Mouse (Mus musculus): ENCODE measurements around the gene Gm21962. TPM values are rescaled to one million over a fixed set of nuclear protein-coding genes. Genes with fewer than 3 reads are reported as not detected.

Gm21962 gene
- polyA plus RNA-seq, 1 experiment from 2014 or later: not detected

DNA sequence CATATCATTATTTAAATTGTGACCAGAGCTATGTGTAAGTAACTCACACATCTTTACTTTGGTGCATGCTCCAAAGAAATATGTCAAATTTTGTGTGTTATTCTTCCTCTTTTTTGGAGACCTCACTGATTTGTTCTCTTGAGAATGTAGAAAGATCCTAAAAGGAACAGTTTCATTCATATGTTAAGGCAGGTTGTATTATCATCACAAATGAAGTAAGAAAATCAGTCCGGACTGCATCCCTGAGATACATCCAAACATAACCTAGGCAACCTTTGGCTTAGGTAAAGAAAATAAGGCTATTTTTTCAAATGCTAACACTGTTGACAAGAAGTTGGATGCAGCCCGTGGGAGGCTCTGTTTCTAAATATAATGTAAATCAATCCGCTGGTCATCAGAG is 28.8 kb upstream of the Gm21962 start:
- Histone ChIP-seq H3K4me2 (ENCODE audit: low read depth, low read length) (no peak overlapping the region), H3K27ac (ENCODE audit: low read length) (no peak overlapping the region), H3K36me3 (ENCODE audit: control insufficient read depth, insufficient read depth, low read length) (no peaks in the 10 kb centered on the region), H3K27me3 (ENCODE audit: control insufficient read depth, insufficient read depth, low read length) (no peaks in the 10 kb centered on the region), H3K9ac (ENCODE audit: low read length) (no peak overlapping the region), H3K4me1 (ENCODE audit: control insufficient read depth, insufficient read depth, low read length) (no peaks in the 10 kb centered on the region), H3K9me3 (replicated peaks; ENCODE audit: control insufficient read depth, low read length) (no peaks in the 10 kb centered on the region), H3K4me3 (replicated peaks; ENCODE audit: low read length) (no peak overlapping the region)
- no peak for ATAC-seq (ENCODE audit: insufficient read depth, low FRiP score)
- WGBS: 64% methylated on average over 3 of the region's 3 CpGs

DNA sequence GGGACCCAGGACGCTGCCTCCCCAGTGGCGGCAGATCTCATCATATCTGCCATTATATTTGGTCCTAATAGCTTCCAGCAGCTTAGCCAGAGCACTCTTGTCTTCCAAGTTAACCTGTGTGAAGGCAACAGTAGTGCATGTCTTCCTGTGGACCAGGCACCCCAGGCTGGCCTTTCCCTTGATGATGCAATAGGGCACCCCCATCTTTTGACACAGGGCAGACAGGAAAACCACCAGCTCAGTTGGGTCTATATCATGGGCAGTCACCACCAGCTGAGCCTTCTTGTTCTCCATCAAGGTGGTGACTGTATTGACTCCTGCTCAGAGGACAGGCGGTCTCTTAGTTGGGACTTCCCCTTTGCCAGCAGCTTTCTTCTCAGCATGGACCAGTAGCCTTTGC is 27.2 kb upstream of the Gm21962 start:
- Histone ChIP-seq H3K27ac (ENCODE audit: low read length) (no peak overlapping the region), H3K9ac (ENCODE audit: low read length) (no peak overlapping the region), H3K27me3 (ENCODE audit: control insufficient read depth, insufficient read depth, low read length) (no peaks in the 10 kb centered on the region), H3K9me3 (replicated peaks; ENCODE audit: control insufficient read depth, low read length) (no peaks in the 10 kb centered on the region), H3K4me3 (replicated peaks; ENCODE audit: low read length) (no peak overlapping the region), H3K36me3 (ENCODE audit: control insufficient read depth, insufficient read depth, low read length) (no peaks in the 10 kb centered on the region), H3K4me2 (ENCODE audit: low read depth, low read length) (no peak overlapping the region), H3K4me1 (ENCODE audit: control insufficient read depth, insufficient read depth, low read length) (no peaks in the 10 kb centered on the region)
- no peak for ATAC-seq (ENCODE audit: insufficient read depth, low FRiP score)
- WGBS: 89% methylated on average over 3 of the region's 3 CpGs

DNA sequence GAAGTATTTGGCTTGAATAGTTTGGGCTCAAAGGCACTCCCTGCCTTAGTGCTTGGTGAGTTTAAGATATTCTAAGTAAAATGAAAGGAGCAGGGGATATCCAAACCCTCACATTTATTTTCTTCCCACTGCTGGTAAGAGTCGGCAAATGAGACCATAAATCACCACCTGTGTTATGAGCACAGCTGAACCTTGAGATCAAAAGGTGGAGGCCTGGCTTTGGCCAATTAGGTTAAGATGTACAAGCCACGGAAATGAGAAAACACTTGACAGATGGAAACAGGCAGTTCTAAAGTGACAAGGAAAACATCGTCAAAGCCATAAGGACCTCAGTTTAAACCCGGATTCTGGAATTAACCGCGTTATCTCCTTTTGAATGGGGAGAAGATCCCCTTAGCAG is 26.4 kb upstream of the Gm21962 start:
- no peaks in the 10 kb centered on the region for H3K9me3 ChIP-seq (replicated peaks; ENCODE audit: control insufficient read depth, low read length)
- H3K27ac ChIP-seq (ENCODE audit: low read length): no peak overlapping the region
- 60% methylated on average over 6 of the region's 6 CpGs for WGBS
- ATAC-seq (ENCODE audit: insufficient read depth, low FRiP score): no peak
- H3K9ac ChIP-seq (ENCODE audit: low read length): no peak overlapping the region
- no peak overlapping the region for H3K4me3 ChIP-seq (replicated peaks; ENCODE audit: low read length)
- no peaks in the 10 kb centered on the region for H3K4me1 ChIP-seq (ENCODE audit: control insufficient read depth, insufficient read depth, low read length)
- no peaks in the 10 kb centered on the region for H3K36me3 ChIP-seq (ENCODE audit: control insufficient read depth, insufficient read depth, low read length)
- no peaks in the 10 kb centered on the region for H3K27me3 ChIP-seq (ENCODE audit: control insufficient read depth, insufficient read depth, low read length)
- no peak overlapping the region for H3K4me2 ChIP-seq (ENCODE audit: low read depth, low read length)

DNA sequence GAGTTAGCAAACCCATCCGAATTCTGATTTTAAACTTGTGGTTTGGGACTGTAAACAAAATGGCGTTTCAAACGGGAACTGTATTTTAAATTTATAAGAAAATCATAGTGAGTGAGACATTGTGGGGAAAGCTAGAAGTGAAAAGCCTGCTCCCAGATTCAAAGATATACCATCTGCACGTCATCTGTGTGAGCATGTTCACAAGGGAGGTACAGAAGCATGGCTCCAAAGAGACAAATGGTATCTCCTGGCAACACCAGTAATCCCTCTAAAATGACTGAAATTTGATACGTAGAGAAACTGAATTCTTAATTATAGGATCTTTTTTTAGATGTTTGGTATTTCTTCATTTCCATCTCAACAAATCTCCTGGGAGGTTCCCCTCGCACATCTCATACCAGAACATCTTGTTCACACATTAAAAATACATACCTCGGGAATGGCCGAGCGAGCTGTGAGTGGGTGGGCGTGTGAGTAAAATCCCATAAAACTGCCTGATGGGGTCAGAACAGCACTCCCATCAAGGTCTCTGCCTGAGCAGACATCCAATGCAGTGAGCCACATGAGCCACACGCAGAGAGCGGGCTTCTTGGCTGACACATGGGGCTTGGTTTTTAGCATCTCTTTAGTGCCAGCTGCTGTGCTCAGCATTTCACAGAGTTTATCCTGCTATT is 23.8 kb upstream of the Gm21962 start:
- Histone ChIP-seq H3K36me3 (ENCODE audit: control insufficient read depth, insufficient read depth, low read length) (no peaks in the 10 kb centered on the region), H3K4me3 (replicated peaks; ENCODE audit: low read length) (no peak overlapping the region), H3K27ac (ENCODE audit: low read length) (no peak overlapping the region), H3K4me1 (ENCODE audit: control insufficient read depth, insufficient read depth, low read length) (no peaks in the 10 kb centered on the region), H3K4me2 (ENCODE audit: low read depth, low read length) (no peak overlapping the region), H3K9ac (ENCODE audit: low read length) (no peak overlapping the region), H3K9me3 (replicated peaks; ENCODE audit: control insufficient read depth, low read length) (no peaks in the 10 kb centered on the region), H3K27me3 (ENCODE audit: control insufficient read depth, insufficient read depth, low read length) (no peaks in the 10 kb centered on the region)
- ATAC-seq (ENCODE audit: insufficient read depth, low FRiP score): no peak
- WGBS: 71% methylated on average over 12 of the region's 12 CpGs

DNA sequence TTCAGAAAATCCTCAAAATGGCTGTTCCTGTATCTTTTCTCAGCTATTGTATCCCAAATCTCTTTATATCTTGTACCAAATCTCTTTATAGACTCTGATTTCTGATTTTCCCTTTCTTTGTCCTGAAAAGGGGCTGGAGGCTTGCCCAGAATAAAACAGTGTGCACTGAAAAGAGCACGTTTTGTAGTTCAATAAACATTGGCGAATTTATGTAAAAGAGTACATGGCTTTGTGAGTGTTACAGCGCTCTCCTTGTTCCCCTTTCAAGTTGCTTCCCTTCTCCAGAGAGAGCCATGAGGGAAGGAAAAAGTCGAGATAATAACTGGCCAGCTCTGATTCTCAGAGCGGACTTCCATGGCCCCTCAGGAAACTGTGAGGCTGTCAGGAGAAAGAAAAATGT is 22.2 kb upstream of the Gm21962 start:
- 60% methylated on average over 5 of the region's 5 CpGs for WGBS

DNA sequence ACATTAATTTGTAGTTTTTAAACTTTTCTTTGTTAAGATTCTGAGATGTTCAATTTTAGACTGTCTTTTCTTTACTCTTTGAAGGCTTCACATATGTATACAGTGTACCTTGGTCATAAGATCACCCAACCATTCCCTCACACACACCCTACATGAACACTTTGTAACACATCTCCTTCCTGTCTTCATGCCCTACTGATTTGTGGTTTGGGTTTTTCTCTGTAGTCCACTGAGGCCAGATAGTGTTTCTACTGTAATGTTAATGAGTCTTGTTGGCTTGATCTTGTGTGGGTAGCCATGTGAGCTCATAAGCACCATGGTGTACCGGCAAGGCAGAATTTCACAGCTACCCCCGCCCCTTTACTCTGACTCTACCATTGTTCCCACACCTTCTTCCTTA is 18.5 kb upstream of the Gm21962 start:
- no peak overlapping the region for H3K4me3 ChIP-seq (replicated peaks; ENCODE audit: low read length)
- no peaks in the 10 kb centered on the region for H3K9me3 ChIP-seq (replicated peaks; ENCODE audit: control insufficient read depth, low read length)
- H3K27me3 ChIP-seq (ENCODE audit: control insufficient read depth, insufficient read depth, low read length): no peaks in the 10 kb centered on the region
- H3K27ac ChIP-seq (ENCODE audit: low read length): no peak overlapping the region
- ATAC-seq (ENCODE audit: insufficient read depth, low FRiP score): no peak
- no peaks in the 10 kb centered on the region for H3K36me3 ChIP-seq (ENCODE audit: control insufficient read depth, insufficient read depth, low read length)
- WGBS: 89% methylated on average over 2 of the region's 2 CpGs
- H3K4me2 ChIP-seq (ENCODE audit: low read depth, low read length): no peak overlapping the region
- H3K9ac ChIP-seq (ENCODE audit: low read length): no peak overlapping the region
- H3K4me1 ChIP-seq (ENCODE audit: control insufficient read depth, insufficient read depth, low read length): no peaks in the 10 kb centered on the region

More for the DNA sequence above, 22.2 kb upstream of the Gm21962 start:
- Histone ChIP-seq H3K4me3 (replicated peaks; ENCODE audit: low read length) (no peak overlapping the region), H3K27ac (ENCODE audit: low read length) (no peak overlapping the region), H3K9me3 (replicated peaks; ENCODE audit: control insufficient read depth, low read length) (no peaks in the 10 kb centered on the region), H3K4me2 (ENCODE audit: low read depth, low read length) (no peak overlapping the region), H3K9ac (ENCODE audit: low read length) (no peak overlapping the region), H3K27me3 (ENCODE audit: control insufficient read depth, insufficient read depth, low read length) (no peaks in the 10 kb centered on the region), H3K36me3 (ENCODE audit: control insufficient read depth, insufficient read depth, low read length) (no peaks in the 10 kb centered on the region), H3K4me1 (ENCODE audit: control insufficient read depth, insufficient read depth, low read length) (no peaks in the 10 kb centered on the region)
- ATAC-seq (ENCODE audit: insufficient read depth, low FRiP score): no peak

DNA sequence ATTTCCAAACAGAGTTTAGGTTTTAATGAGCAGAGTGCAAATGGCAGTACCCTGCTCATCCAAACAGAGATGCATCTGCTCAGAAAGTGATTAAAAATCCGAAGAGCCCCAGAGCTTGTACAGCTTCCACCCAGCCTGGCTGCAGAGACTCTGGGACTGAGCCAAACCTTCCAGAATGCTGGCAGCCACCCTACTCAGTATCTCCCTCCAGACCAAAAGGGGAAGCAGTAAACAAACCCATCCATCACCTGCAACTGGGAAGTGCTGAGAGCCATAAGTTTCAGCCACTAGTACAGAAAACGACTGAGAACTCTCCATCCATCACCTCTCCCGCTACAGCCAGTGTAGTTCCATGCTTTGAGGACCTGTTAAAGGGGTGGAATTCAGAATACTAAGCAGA is 9.6 kb downstream of the Gm21962 start:
- no peak overlapping the region for H3K4me2 ChIP-seq (ENCODE audit: low read depth, low read length)
- no peak overlapping the region for H3K4me3 ChIP-seq (replicated peaks; ENCODE audit: low read length)
- WGBS: 9% methylated on average over 3 of the region's 3 CpGs
- peak; percentile 62; the same call in 1 of the 2 replicates for ATAC-seq (ENCODE audit: insufficient read depth, low FRiP score)
- H3K9me3 ChIP-seq (replicated peaks; ENCODE audit: control insufficient read depth, low read length): no peaks in the 10 kb centered on the region
- no peaks in the 10 kb centered on the region for H3K36me3 ChIP-seq (ENCODE audit: control insufficient read depth, insufficient read depth, low read length)
- H3K9ac ChIP-seq (ENCODE audit: low read length): no peak overlapping the region
- H3K27me3 ChIP-seq (ENCODE audit: control insufficient read depth, insufficient read depth, low read length): no peaks in the 10 kb centered on the region
- no peak overlapping the region for H3K27ac ChIP-seq (ENCODE audit: low read length)
- peaks cover 4% of the 10 kb centered on the region; the same call in 1 of the 2 replicates for H3K4me1 ChIP-seq (ENCODE audit: control insufficient read depth, insufficient read depth, low read length)

DNA sequence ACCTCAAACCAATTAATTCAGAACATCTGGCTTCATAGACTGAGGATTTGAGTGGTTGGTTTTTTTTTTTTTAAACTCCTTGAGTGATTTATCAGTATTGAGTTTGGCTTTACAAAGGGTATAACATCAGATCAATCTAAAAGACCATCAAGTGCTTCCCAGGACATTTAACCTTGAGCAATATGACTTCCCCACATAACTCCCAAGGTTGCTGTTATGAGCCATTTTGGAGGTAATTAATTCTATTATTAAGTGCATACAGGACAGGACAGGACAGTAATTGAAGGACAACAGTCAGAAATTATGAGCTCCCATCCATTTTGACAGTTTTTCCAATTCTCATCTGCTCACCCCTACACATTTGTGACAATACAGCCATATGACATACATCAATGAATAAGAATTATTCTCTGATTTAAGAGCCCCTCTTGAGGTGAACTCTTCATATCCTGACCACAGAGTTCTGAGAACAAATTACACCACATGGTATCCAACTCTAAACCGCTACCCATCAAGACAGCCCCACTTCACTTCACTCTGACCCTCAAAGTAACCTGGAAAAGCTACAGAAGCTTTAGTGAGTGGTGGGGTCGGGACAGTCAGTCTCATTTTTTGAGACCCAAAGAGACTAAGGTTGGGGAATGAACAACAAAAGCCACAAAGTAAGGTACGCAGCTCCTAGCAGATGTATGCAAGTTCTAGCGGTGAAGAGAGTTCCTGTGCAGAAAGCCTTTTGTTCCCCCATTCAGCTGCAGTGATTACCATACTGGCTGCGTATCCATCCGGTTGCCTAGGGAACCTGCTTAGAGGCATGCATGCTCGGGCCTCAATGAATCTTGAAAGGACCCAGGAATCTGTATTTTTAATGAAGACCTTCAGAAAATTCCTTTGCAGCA is 11.8 kb downstream of the Gm21962 start:
- H3K4me3 ChIP-seq (replicated peaks; ENCODE audit: low read length): no peak overlapping the region
- no peaks in the 10 kb centered on the region for H3K36me3 ChIP-seq (ENCODE audit: control insufficient read depth, insufficient read depth, low read length)
- WGBS: 31% methylated on average over 7 of the region's 7 CpGs
- H3K4me2 ChIP-seq (ENCODE audit: low read depth, low read length): no peak overlapping the region
- H3K27ac ChIP-seq (ENCODE audit: low read length): no peak overlapping the region
- no peaks in the 10 kb centered on the region for H3K9me3 ChIP-seq (replicated peaks; ENCODE audit: control insufficient read depth, low read length)
- no peak for ATAC-seq (ENCODE audit: insufficient read depth, low FRiP score)
- no peak overlapping the region for H3K9ac ChIP-seq (ENCODE audit: low read length)
- H3K27me3 ChIP-seq (ENCODE audit: control insufficient read depth, insufficient read depth, low read length): no peaks in the 10 kb centered on the region
- peaks cover 4% of the 10 kb centered on the region; the same call in 1 of the 2 replicates for H3K4me1 ChIP-seq (ENCODE audit: control insufficient read depth, insufficient read depth, low read length)

DNA sequence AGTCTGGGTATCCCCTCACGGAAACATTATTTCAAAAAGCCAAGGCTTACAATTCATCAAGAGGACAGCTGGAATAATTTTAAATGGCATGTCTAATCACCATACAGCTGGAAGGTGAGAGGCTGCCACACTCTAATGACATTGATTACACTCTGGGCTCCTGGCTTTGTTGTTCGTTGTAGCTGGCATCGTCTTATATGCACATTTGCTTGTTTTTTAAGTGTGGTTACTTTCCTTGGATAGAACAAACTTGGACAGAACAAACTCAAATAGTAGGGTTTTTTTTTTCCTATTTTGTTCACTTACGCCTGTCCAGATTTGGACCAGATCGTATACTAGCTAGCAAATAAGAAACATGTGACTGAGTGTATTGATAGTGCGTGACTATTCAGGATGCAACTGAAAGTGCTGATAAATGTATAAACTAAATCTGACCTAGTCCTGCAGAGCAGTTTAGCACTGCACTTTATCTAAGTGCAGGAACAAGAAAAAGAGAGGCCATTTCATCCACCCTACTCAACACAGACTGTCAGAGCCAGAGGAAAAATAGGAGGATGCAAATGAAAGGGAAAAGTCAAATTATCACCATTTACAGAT is 12.6 kb downstream of the Gm21962 start:
- Histone ChIP-seq H3K4me3 (replicated peaks; ENCODE audit: low read length) (no peak overlapping the region), H3K27me3 (ENCODE audit: control insufficient read depth, insufficient read depth, low read length) (no peaks in the 10 kb centered on the region), H3K27ac (ENCODE audit: low read length) (no peak overlapping the region), H3K36me3 (ENCODE audit: control insufficient read depth, insufficient read depth, low read length) (no peaks in the 10 kb centered on the region), H3K4me1 (ENCODE audit: control insufficient read depth, insufficient read depth, low read length) (peaks cover 4% of the 10 kb centered on the region; the same call in 1 of the 2 replicates), H3K9ac (ENCODE audit: low read length) (no peak overlapping the region), H3K9me3 (replicated peaks; ENCODE audit: control insufficient read depth, low read length) (no peaks in the 10 kb centered on the region), H3K4me2 (ENCODE audit: low read depth, low read length) (no peak overlapping the region)
- WGBS: 53% methylated on average over 6 of the region's 6 CpGs
- no peak for ATAC-seq (ENCODE audit: insufficient read depth, low FRiP score)
